Mouse (Mus musculus): Measurements from ENCODE around the gene Letmd1. TPM values are rescaled to one million over a fixed set of nuclear protein-coding genes. Genes with fewer than 3 reads are reported as not detected.
"Not testable (repeated sequence)": the region's sequence is repeated elsewhere in the genome, so short reads cannot be mapped to it uniquely, and the experiment has no call there.

Letmd1 gene
- total RNA-seq, 2 experiments from 2014 or later: 12.8 to 20.4 TPM

DNA sequence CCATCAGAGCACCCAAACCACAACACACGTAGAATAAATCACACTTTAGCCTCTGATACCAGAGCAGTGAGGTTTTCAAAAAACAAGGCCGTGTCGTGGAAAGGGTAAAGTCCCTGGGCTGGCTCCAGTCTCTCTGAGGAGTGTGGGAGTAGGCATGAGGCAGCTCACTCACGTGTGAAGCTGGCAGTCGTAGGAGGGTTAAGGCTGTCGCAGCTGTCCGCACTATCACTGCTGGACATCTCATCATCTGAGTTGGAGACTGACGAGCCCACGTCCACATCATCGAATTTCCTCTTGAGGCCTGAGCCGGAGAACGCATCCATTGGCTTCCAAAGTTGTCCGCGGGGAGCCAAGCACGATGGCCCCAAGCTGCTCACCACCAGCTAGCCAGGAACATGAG, 20.4 kb downstream of the Letmd1 start:
- peak in 1 of 2 experiments; percentile 15 for DNase-seq
- intact Hi-C loops (cut with DNase I): no loop called here

GRCm38 (mm10) chr15:100491966-100492365, 23.1 kb downstream of the Letmd1 start:
- no peak for DNase-seq
- intact Hi-C loops (cut with DNase I): loop anchor here (5.0 kb wide), 1 partner anchor 110 kb away; no protein-coding TSS in a partner anchor

DNA sequence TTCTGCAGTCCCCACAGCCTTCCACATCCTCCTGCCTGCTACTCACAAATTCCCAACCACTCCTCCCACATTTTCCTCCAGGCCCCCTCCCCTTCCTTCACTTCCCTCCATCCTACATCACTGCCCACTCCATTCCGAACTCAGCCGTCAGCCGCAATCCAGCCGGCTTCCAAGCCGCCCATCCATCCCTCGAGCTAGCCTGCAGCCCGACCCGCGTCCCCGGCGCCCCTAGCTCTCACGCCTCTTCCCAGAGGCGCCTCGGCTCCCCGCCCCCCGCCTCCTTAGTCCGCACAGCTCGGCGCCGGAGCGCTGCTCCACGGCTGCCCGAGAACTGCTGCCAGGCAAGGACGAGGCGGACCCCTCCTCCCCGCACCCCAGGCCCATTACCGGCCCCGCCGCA, 25.8 kb downstream of the Letmd1 start:
- intact Hi-C loops (cut with DNase I): loop anchor here (2.0 to 5.0 kb wide), 2 partner anchors 26 to 108 kb away; partner anchors contain the start of gene Letmd1
- peak in 1 of 2 experiments; percentile 48 for DNase-seq

- intact Hi-C loops (cut with DNase I): loop anchor here (2.0 kb wide), 1 partner anchor 26 kb away; the partner anchor contains the start of gene Letmd1
Observed at GRCm38 (mm10) chr15:100495102-100495501, 26.3 kb downstream of the Letmd1 start, which contains the start of gene Csrnp2. Gene Csrnp2, minus strand, starts transcription at chr15:100495488.

GRCm38 (mm10) chr15:100499506-100499905, 30.7 kb downstream of the Letmd1 start:
- intact Hi-C loops (cut with DNase I); DNase-seq: not testable (repeated sequence)

More at GRCm38 (mm10) chr15:100495102-100495501, 26.3 kb downstream of the Letmd1 start, which contains the start of gene Csrnp2:
- DNase-seq: peak; percentile 95

DNA sequence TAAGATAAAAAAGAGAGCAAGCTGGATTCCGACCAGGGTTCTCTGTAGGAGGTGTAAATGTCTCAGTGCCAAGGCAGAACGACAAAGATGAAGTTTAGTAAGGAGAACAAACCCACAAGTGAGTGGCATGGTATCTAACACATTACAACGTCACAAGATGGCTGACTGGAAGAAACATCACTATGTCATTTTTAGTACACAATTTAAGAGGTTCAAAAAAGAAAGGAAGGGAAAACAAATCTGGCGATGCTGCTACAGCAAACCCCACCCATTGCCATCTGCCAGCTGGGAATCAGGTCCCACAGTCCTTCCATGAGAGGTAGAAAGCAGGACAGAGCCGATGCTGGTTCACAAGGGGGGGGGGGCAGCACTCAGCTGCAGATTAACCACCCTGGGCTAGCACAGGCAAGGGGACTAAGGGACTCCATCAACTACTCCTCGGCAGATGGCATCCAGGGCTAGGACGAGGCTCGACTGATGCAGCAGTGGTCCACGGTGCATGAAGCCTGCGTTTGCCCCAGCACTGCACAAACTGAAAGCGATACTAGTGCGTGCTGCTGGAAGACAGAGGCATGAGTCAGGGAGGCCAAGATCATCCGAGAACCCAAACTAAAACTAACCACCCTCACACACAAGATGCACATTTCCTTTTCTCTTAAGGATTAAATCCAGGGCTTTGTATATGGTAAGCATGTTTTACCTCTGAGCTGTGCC, 39.8 kb downstream of the Letmd1 start:
- intact Hi-C loops (cut with DNase I): no loop called here
- no peak for DNase-seq

DNA sequence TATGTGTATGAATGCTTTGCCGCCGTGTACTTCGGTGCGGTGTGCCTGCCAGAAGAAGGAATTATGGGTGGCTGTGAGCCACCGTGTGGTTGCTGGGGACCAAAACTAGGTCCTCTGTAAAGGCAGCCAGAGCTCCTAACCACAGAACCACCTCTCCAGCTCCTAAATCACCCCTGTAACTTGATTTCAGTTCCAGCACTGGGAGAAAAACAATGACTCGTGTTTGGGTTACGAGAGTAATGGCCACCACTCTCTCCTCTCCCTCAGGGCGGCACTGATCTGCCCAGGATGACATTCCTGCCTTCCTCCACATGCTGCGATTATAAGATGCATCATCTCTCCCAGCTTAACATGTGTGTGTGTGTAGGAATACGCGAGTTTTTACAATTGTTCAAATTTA, 41.2 kb downstream of the Letmd1 start:
- intact Hi-C loops (cut with DNase I): no loop called here

DNA sequence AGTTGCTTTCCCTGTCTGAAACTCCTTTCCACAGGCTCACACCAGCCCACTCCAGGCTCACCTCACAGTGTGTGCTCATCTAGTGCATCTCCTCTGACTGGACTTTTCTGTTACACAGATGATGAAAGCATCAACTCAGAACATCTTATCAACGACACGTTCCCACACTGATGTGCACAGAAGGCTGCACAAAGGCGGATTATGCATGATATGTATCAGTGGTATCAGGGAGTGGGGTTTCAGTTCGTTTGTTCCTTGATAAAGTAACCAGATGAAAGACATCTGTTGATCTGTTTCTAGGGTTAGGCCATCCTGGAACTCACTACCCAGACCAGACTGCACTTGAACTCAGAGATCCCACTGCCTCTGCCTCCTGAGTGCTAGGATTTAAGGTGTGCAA, 44.6 kb downstream of the Letmd1 start:
- intact Hi-C loops (cut with DNase I): no loop called here
- no peak for DNase-seq

More for the DNA sequence above, 41.2 kb downstream of the Letmd1 start:
- DNase-seq: no peak

GRCm38 (mm10) chr15:100515121-100515520, 46.3 kb downstream of the Letmd1 start:
- intact Hi-C loops (cut with DNase I): no loop called here
- no peak for DNase-seq

DNA sequence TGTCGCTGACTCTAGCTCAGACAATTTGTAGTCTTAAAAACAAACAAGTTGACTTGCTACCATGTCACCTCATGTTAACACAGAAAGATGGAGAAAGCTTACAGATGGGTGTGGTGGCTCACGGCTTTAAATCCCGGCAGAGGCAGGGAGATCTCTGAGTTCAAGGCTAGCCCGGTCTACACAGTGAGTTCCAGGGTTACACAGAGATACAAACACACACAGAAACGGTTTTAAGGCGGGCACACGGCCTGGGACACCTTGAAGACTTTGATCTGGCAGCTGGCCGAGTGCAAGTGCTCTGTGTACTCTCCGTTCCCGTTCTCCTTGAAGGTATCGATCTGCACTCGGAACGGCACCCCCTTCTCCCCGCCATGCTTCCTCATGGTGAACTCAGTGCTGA, 51.5 kb downstream of the Letmd1 start:
- DNase-seq: no peak
- intact Hi-C loops (cut with DNase I): no loop called here

- no peak for DNase-seq
- intact Hi-C loops (cut with DNase I): no loop called here
Observed at GRCm38 (mm10) chr15:100525405-100525804, 56.6 kb downstream of the Letmd1 start.

GRCm38 (mm10) chr15:100527900-100528299, 59.1 kb downstream of the Letmd1 start:
- intact Hi-C loops (cut with DNase I): no loop called here
- DNase-seq: no peak

Other genes starting within 250 kb of the Letmd1 start
- 10 to 100 TPM; 44.0 to 48.4 TPM for gene Atf1, start 241.2 kb upstream of the Letmd1 start, total RNA-seq (2021)
- not detected for gene Tmprss12, start 188.2 kb upstream of the Letmd1 start, total RNA-seq (2021)
- 10 to 100 TPM; 29.3 to 40.9 TPM for gene Mettl7a1, start 164.9 kb upstream of the Letmd1 start, total RNA-seq (2021)
- not detected for gene Mettl7a3, start 134.1 kb upstream of the Letmd1 start, total RNA-seq (2021)
- not detected for gene Methig1, start 115.9 kb upstream of the Letmd1 start, total RNA-seq (2021)
- gene Mettl7a2, start 115.8 kb upstream of the Letmd1 start, total RNA-seq (2021): 1 to 10 TPM in 1 of 2 experiments, under 1 TPM in 1; 0.68 to 1.1 TPM
- gene Higd1c, start 104.5 kb upstream of the Letmd1 start, total RNA-seq (2021): not detected
- gene Gm5475, start 46.9 kb upstream of the Letmd1 start, total RNA-seq (2021): not detected
- gene Slc11a2, start 44.0 kb upstream of the Letmd1 start, total RNA-seq (2021): 10 to 100 TPM; 53.6 to 58.2 TPM
- 1 to 10 TPM; 3.1 to 3.2 TPM for gene Csrnp2, start 26.5 kb downstream of the Letmd1 start, total RNA-seq (2021)
- 10 to 100 TPM; 14.3 to 15.8 TPM for gene Tfcp2, start 83.0 kb downstream of the Letmd1 start, total RNA-seq (2021)
- gene Pou6f1, start 131.0 kb downstream of the Letmd1 start, total RNA-seq (2021): 10 to 100 TPM; 13.2 to 14.6 TPM
- gene Dazap2, start 146.3 kb downstream of the Letmd1 start, total RNA-seq (2021): 100 to 1,000 TPM; 146 to 158 TPM
- gene Smagp, start 167.9 kb downstream of the Letmd1 start, total RNA-seq (2021): 10 to 100 TPM; 14.8 to 17.1 TPM
- 1 to 10 TPM; 1.8 to 3.9 TPM for gene Bin2, start 200.5 kb downstream of the Letmd1 start, total RNA-seq (2021)
- gene Cela1, start 218.9 kb downstream of the Letmd1 start, total RNA-seq (2021): 1 to 10 TPM in 1 of 2 experiments, under 1 TPM in 1; 0.51 to 1.1 TPM